Mouse (Mus musculus): ENCODE results near the gene Selenbp1. TPM values are rescaled to one million over a fixed set of nuclear protein-coding genes. Genes with fewer than 3 reads are reported as not detected.
"Not testable (repeated sequence)": the region's sequence is repeated elsewhere in the genome, so short reads cannot be mapped to it uniquely, and the experiment has no call there.

Gene Selenbp1
- total and polyA plus RNA-seq, 2 experiments from 2014 or later, result 11.7 to 19.8 TPM

DNA sequence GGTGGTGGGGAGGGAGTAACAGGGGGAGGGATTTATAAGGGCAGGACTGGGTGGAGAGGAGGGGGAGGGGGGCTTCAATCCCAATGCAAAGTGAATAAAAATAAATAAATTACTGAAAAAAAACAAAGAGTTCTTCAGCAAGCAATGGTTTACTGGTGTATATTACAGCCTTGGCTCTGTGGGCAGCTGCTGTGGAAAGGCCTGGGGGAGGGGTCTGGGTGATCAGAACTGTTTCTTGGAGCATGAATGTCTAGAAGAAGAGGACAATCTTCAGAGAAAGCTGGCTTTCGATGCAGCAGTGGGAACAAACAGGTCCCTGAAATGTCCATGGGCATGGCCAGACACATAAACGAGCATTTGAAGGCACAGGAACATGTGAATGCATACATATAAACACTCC is 577 bp upstream of the Selenbp1 start:
- not testable (repeated sequence) for H3K9me3 ChIP-seq (ENCODE audit: low read length); H3K36me3 ChIP-seq (ENCODE audit: insufficient read depth, low read length); H3K27ac ChIP-seq (ENCODE audit: low read depth, low read length); H3K4me2 ChIP-seq (ENCODE audit: low read depth, low read length, poor library complexity, severe bottlenecking); H3K4me1 ChIP-seq (ENCODE audit: insufficient read depth, low read length); H3K9ac ChIP-seq (replicated peaks; ENCODE audit: low read length, poor library complexity, severe bottlenecking); H3K27me3 ChIP-seq (ENCODE audit: insufficient read depth, low read length); H3K4me3 ChIP-seq (ENCODE audit: low read depth, low read length); DNase-seq (ENCODE audit: low spot score); ATAC-seq (ENCODE audit: low FRiP score)
- WGBS, result 64% methylated on average over 2 of the region's 2 CpGs

DNA sequence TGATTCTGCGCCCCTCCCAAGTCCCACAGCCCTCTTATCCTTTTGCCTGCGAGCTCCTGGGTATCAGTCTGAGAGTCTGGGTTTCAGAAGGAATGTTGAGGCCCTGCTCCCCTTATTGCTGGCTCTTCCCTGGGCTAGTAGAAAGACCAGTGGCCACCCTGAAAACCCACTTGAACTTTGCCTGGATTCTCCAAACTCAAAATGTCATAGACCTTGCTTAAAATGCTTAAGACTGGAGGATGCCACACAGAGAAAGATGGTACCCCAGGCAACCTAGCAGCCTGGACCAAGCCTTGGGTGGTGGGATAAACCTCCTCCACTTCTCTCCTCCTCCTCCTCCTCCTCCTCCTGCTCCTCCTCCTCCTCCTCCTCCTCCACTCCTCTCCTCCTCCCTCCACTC is 748 bp downstream of the Selenbp1 start:
- WGBS, result no CpG with 5 or more reads among the region's 2 CpGs

DNA sequence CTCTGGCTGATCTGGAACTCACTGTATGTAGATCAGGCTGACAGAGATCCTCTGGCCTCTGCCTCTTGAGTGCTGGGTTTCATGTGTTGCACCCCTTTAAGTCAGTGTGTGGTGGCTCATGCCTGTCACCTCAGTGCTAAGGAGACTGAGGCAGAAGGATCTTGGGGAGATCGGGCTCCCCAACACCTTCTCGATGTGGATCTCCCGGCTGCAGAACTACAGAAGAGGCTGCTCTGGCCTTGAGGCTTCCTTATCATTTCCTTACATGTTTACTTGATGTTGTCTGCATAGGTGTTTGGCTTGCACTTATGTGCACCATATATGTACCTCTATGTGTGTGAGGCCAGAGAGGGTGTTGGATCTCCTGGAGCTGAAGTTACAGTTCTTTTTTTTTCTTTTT is 1.7 kb downstream of the Selenbp1 start:
- not testable (repeated sequence) for H3K4me1 ChIP-seq (ENCODE audit: insufficient read depth, low read length); H3K4me3 ChIP-seq (ENCODE audit: low read depth, low read length); H3K27ac ChIP-seq (ENCODE audit: low read depth, low read length); ATAC-seq (ENCODE audit: low FRiP score); H3K36me3 ChIP-seq (ENCODE audit: insufficient read depth, low read length); H3K9me3 ChIP-seq (ENCODE audit: low read length); H3K27me3 ChIP-seq (ENCODE audit: insufficient read depth, low read length); H3K4me2 ChIP-seq (ENCODE audit: low read depth, low read length, poor library complexity, severe bottlenecking); DNase-seq (ENCODE audit: low spot score); H3K9ac ChIP-seq (replicated peaks; ENCODE audit: low read length, poor library complexity, severe bottlenecking)
- 95% methylated on average over 3 of the region's 3 CpGs for WGBS

More for the DNA sequence above, 748 bp downstream of the Selenbp1 start:
- not testable (repeated sequence) for DNase-seq (ENCODE audit: low spot score); H3K27me3 ChIP-seq (ENCODE audit: insufficient read depth, low read length); H3K9me3 ChIP-seq (ENCODE audit: low read length); H3K4me3 ChIP-seq (ENCODE audit: low read depth, low read length); H3K36me3 ChIP-seq (ENCODE audit: insufficient read depth, low read length); H3K4me1 ChIP-seq (ENCODE audit: insufficient read depth, low read length); H3K9ac ChIP-seq (replicated peaks; ENCODE audit: low read length, poor library complexity, severe bottlenecking); ATAC-seq (ENCODE audit: low FRiP score); H3K4me2 ChIP-seq (ENCODE audit: low read depth, low read length, poor library complexity, severe bottlenecking); H3K27ac ChIP-seq (ENCODE audit: low read depth, low read length)

- not testable (repeated sequence) for ATAC-seq (ENCODE audit: low FRiP score); H3K9ac ChIP-seq (replicated peaks; ENCODE audit: low read length, poor library complexity, severe bottlenecking); H3K27me3 ChIP-seq (ENCODE audit: insufficient read depth, low read length); H3K4me3 ChIP-seq (ENCODE audit: low read depth, low read length); H3K4me1 ChIP-seq (ENCODE audit: insufficient read depth, low read length); DNase-seq (ENCODE audit: low spot score); H3K36me3 ChIP-seq (ENCODE audit: insufficient read depth, low read length); H3K9me3 ChIP-seq (ENCODE audit: low read length); H3K27ac ChIP-seq (ENCODE audit: low read depth, low read length); H3K4me2 ChIP-seq (ENCODE audit: low read depth, low read length, poor library complexity, severe bottlenecking)
- 92% methylated on average over 3 of the region's 3 CpGs for WGBS
Observed at GRCm38 (mm10) chr3:94935332-94935731, 2.5 kb downstream of the Selenbp1 start.

- ATAC-seq (ENCODE audit: low FRiP score); H3K4me1 ChIP-seq (ENCODE audit: insufficient read depth, low read length); DNase-seq (ENCODE audit: low spot score); H3K9me3 ChIP-seq (ENCODE audit: low read length); H3K9ac ChIP-seq (replicated peaks; ENCODE audit: low read length, poor library complexity, severe bottlenecking); H3K27ac ChIP-seq (ENCODE audit: low read depth, low read length); H3K4me2 ChIP-seq (ENCODE audit: low read depth, low read length, poor library complexity, severe bottlenecking); H3K36me3 ChIP-seq (ENCODE audit: insufficient read depth, low read length); H3K4me3 ChIP-seq (ENCODE audit: low read depth, low read length); H3K27me3 ChIP-seq (ENCODE audit: insufficient read depth, low read length): not testable (repeated sequence)
- WGBS, result 81% methylated on average over 5 of the region's 5 CpGs
Observed at GRCm38 (mm10) chr3:94936147-94936546, 3.3 kb downstream of the Selenbp1 start.

GRCm38 (mm10) chr3:94937194-94937593 is 4.3 kb downstream of the Selenbp1 start:
- H3K27me3 ChIP-seq (ENCODE audit: insufficient read depth, low read length); H3K4me1 ChIP-seq (ENCODE audit: insufficient read depth, low read length); H3K4me2 ChIP-seq (ENCODE audit: low read depth, low read length, poor library complexity, severe bottlenecking); H3K36me3 ChIP-seq (ENCODE audit: insufficient read depth, low read length); DNase-seq (ENCODE audit: low spot score); H3K27ac ChIP-seq (ENCODE audit: low read depth, low read length); H3K4me3 ChIP-seq (ENCODE audit: low read depth, low read length); H3K9me3 ChIP-seq (ENCODE audit: low read length); ATAC-seq (ENCODE audit: low FRiP score); H3K9ac ChIP-seq (replicated peaks; ENCODE audit: low read length, poor library complexity, severe bottlenecking): not testable (repeated sequence)
- 92% methylated on average over 6 of the region's 7 CpGs for WGBS

- not testable (repeated sequence) for H3K4me3 ChIP-seq (ENCODE audit: low read depth, low read length); H3K9me3 ChIP-seq (ENCODE audit: low read length); H3K36me3 ChIP-seq (ENCODE audit: insufficient read depth, low read length); H3K4me1 ChIP-seq (ENCODE audit: insufficient read depth, low read length); H3K4me2 ChIP-seq (ENCODE audit: low read depth, low read length, poor library complexity, severe bottlenecking); H3K27me3 ChIP-seq (ENCODE audit: insufficient read depth, low read length); DNase-seq (ENCODE audit: low spot score); H3K27ac ChIP-seq (ENCODE audit: low read depth, low read length); H3K9ac ChIP-seq (replicated peaks; ENCODE audit: low read length, poor library complexity, severe bottlenecking); ATAC-seq (ENCODE audit: low FRiP score)
- WGBS, result 72% methylated on average over 9 of the region's 9 CpGs
Observed at GRCm38 (mm10) chr3:94940033-94940432, 7.2 kb downstream of the Selenbp1 start.

DNA sequence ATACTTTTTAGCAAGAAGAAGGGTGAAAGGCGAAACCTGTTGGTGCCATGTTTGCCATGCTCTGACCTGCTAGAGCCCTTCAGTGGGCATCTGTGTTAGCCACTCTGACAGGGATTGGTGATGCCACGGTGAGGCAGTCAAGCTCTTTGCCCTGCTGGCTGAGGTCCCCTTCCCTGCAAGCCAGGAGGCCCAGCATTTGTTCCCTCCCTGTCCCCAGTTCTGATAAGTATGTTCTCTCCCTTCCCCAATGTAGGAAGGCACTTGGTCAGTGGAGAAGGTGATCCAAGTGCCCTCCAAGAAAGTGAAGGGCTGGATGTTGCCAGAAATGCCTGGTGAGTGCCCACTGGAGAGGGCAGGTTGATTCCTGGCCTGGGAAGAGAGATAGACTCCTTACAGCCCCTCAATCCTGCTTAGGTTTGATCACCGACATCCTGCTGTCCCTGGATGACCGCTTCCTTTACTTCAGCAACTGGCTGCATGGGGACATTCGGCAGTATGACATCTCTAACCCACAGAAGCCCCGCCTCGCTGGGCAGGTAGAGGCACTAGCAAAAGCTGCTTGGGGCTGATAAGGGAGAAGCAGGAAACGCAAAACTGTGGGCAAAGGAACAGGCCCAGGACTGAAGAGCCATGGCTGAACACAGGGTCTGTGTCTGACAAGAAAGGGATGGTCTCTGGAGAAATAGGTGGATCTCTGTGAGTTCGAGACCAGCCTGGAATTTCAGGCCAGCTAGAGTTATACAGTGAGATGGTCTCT is 9.5 kb downstream of the Selenbp1 start:
- not testable (repeated sequence) for H3K9me3 ChIP-seq (ENCODE audit: low read length); ATAC-seq (ENCODE audit: low FRiP score); H3K9ac ChIP-seq (replicated peaks; ENCODE audit: low read length, poor library complexity, severe bottlenecking); H3K36me3 ChIP-seq (ENCODE audit: insufficient read depth, low read length); H3K4me1 ChIP-seq (ENCODE audit: insufficient read depth, low read length); H3K27me3 ChIP-seq (ENCODE audit: insufficient read depth, low read length); H3K4me3 ChIP-seq (ENCODE audit: low read depth, low read length); DNase-seq (ENCODE audit: low spot score); H3K4me2 ChIP-seq (ENCODE audit: low read depth, low read length, poor library complexity, severe bottlenecking); H3K27ac ChIP-seq (ENCODE audit: low read depth, low read length)
- WGBS, result 80% methylated on average over 8 of the region's 9 CpGs

All from midbrain, postnatal 0 days (tissue).